Mouse (Mus musculus) c-Kit-negative CD71-positive TER-119-positive erythroid progenitor cells, embryonic 14.5 days (primary cell): ENCODE data around the gene Bgn.

Source experiments
- DNase-seq: peaks from one replicate; pipeline ENCODE4 v3.0.0-alpha.2; 2013; ENCODE audit warnings: low read depth, low spot score

Gene Bgn

DNA sequence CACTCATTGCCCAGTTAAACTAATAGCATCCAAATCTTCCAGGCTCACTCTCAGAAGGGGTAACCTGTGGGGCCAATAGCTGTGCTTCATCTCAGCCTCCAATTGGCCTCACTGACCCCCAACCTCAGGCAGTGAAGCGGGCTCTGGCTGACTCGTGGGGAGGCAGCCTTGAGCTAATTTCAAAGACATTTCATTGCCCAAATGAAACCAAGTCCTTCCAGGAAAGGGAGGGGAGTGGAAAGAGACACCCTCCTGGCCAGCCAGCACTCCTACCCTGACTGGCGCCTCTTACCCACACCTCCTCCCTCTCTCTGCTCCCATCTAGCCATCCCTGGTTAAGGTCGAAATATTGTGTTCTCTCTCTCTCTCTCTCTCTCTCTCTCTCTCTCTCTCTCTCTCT is 6.8 kb downstream of the Bgn start:
- DNase-seq, result no peak

- no peak for DNase-seq
Observed at GRCm38 (mm10) chrX:73490804-73491203, 7.4 kb downstream of the Bgn start.

DNA sequence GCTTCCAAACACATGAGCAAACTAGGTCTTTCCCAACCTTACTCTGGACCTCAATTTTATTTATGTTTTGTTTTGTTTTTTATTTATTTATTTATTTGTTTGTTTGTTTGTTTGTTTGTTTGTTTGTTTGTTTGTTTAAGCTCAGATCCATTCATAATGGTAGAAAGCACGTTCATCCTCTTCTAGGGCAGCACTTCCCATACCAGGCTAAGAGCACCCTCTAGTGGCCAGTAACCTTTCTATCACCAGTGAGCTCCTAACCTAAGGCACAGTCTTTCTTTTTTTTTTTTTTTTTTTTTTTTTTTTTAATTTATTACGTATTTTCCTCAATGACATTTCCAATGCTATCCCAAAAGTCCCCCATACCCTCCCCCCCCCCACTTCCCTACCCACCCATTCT is 10.2 kb downstream of the Bgn start:
- DNase-seq, result peak; percentile 21

DNA sequence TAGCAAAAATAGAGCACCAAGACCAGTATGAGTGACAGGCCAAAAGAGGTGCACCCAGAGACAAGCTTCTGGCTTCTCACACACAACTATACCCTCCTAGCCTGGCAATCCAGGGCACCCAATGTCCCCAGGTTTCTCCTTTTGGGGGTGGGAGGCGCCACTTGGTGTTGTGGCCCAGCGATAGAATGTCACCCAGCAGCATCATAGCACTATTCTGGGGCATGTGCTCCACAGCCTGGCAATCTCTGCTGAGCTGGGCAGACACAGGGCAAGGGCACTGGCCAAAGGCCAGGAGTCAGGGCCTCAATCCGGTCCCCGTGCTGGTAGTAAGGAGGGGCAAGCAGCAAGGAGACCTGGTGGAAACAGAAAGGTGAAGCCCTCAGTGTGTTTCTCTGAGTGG is 13.3 kb downstream of the Bgn start:
- DNase-seq, result no peak

DNA sequence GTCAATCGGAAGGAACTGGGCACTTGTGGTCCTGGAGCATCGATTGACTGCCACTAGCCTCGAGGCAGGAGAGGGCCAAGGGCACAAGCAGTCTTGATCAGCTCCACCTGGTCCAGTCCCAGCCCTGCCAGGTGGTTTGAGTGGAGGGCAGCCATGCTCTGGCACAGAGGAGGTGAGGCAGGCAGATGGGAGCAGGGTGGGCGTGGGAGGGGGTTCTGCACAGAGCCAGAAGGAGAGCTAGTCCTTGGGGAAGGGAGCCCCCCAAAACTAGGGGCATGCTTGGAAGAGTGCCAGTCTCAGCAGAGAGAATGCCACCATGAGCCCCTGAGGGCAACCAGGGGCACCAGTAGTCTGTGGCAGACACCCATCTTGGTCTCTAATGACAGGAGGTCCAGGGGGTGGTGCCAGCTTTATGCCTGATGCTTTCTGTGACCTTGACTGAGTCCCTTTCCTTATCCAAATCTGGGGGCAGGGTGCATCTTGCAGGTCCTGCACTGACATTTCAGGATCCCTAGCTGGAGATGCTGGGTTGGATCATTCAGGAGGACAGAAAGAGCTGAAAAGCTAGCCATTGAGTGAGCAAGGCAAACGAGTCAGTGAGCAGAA is 21.8 kb downstream of the Bgn start:
- DNase-seq, result no peak

DNA sequence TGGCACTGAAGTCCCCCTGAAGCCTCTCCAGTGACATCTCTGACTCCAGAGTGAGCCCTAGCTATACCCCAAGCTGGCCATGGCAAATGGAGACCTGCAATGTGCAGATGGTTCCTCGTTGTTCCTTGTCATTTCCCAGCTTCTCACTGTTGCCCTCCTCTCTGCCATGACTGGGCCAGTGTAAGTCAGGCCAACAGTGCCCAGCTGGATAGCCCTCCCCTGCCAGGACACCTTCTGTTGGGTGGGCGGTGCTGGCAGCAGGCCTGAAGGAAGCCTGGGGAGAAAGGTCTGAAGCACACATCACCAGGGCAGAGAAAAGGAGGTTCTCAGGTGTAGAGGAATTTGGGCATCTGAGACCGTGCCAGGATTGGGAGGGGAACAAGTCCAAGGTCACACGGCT is 23.2 kb downstream of the Bgn start:
- no peak for DNase-seq

- DNase-seq, result no peak
Observed at GRCm38 (mm10) chrX:73509209-73509608, 25.8 kb downstream of the Bgn start.

GRCm38 (mm10) chrX:73512904-73513303 is 29.5 kb downstream of the Bgn start:
- no peak for DNase-seq

DNA sequence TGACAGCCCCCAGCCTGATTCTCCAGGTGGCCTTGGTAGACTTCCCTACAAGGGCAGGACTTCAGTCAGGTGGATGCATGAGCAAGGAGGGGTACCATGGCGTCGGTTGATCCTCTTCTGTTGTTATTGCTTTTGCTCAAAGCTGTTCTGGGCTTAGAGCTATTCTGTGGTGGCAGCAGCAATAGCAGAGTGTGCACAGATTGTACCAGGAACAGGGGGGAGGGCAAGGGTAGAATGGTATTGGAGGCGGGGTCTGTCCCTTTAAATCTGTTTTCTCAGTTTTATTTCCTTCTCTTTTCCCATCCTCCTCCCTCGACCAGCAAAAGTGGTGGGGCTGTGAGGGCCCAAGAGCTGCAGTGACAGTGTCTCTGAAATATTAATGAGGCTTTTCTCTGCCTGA is 33.2 kb downstream of the Bgn start:
- DNase-seq, result no peak

DNA sequence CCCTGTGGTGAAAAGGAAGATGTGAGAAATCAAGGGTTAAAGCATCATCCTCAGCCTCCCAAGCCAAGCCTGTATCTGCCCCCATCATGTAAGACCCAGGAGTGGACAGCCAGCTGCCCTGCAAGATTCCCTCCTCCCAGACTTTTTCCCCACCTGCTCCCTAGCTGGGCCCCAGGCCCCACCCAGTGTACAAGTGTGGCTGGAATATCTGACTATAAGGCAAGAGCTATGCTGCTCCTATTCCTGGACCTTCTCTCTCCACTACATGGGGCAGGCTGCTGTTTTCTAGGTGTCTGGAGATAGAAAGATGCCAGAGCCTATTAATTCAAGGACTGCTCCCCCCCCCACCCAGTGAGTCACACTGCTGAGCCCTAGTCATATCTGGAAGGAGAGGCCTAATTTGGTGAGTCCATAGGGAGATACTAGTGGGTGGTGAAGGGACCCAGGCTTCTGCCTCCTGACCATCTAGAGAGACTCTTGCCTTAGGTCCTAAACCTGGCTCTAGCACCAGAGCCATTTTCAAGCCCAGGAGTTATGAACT is 33.7 kb downstream of the Bgn start:
- DNase-seq, result no peak

- DNase-seq, result no peak
Observed at GRCm38 (mm10) chrX:73520692-73521091, 37.3 kb downstream of the Bgn start.

- DNase-seq, result no peak
Observed at GRCm38 (mm10) chrX:73524318-73525222, 41.2 kb downstream of the Bgn start.

DNA sequence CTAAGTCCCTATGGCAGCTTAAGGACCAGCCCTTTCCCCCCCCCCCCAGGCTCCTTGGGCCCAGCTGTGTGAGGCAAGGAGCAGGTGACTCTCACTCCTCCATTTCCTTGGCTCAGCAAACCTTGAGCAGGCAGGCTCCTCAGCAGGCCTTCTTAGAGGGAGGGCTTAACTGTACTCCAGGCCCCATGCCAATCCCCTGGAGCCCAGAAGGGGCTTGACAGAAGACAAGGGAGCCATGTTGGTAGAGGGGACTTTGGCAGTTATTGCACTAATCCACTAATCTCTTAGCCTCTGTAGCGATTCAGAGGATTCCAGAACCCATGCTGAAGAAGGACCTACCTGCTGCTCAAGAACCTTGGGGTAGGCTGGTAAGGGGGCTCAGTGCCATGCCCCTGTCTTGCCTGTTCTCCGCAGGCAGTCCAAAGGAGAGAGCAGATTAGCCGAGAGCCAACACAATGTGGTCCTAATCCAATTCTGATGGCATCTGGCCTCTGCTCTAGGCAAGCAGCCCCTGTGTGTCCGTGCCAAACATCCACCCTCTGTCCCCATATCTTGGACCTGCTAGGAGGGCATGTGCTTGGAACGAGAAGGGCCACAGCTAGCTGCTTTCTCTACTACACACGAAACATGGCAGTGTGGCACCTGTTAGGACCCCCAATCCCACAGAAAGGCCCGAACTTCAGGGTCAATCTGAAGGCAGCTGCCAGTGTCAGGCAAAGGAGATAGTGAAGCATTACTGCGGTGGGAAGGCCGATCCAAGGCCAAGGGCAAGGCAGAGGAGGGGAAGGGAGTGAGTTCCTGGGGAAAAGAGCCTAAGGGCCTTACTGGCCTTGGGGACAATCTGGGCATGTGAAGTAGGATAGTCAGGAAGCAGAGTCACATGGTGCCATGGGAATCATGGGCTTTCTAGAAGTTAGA is 42.1 kb downstream of the Bgn start:
- DNase-seq, result no peak

DNA sequence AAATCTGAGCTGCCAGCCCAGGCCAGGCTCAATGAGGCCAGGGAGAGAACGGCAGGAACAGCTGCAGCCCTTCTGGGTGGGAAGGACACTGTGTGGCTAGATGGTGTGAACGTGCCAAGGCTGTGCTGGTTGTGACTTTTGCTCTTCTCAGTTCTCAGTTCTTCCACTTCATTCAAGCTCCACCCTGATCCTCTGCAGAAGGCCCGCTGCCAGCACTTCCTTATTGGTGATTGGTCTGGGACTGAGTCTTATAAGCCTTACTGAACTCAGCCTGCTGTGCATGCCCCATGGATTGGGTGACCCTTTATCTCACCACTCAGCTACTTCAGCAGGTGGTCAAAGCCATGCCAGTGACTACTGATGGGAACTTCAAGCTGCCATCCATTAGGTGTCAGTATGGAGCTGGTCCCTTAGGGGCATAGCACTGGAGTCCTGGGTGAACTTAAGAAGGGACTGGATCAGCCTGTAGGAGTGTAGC is 43.0 kb downstream of the Bgn start:
- no peak for DNase-seq

DNA sequence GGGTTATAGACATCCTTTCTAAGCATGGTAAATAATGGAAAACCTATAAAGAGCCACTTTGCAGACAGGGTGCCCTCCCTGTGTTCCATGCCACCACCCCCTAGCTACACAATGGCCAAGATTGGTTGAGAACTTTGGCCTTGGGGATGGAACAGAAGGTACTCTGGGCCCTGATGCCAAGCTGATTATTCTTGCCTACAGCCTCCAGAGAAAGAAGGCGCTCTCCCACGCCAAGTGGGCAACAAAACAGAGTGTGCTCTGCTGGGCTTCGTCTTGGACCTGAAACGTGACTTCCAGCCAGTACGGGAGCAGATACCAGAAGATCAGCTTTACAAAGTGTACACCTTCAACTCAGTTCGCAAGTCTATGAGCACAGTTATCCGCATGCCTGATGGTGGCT is 54.5 kb downstream of the Bgn start:
- DNase-seq, result no peak

DNA sequence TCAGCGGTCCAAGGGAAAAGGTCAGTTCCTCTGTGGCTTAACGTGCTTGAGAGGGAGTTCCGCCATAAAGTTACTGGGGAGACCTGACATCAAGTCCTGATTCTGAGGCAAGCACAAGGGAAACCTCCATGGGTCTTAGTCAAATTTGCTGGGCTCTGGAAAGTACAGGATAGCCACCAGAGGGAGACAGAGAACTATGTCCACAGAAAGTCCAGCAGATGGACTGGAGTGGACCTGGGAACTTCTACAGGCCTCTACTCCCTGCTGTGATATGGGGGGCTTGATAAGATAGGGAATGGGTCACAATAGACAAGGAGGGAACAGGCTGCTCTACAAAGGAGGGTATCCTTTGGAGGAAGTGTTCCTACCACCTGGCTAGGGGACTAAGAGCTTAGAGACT is 59.9 kb downstream of the Bgn start:
- no peak for DNase-seq
